Mouse (Mus musculus): ENCODE measurements around the gene Bnip1.

- no peak for TF ChIP-seq UBTF (IDR thresholded peaks at IDR 0.05; ENCODE audit: low read depth, low read length)
- TF ChIP-seq CTCF (conservative IDR thresholded peaks at IDR 0.05 in 1 of 2, IDR thresholded peaks at IDR 0.05 in 1 of 2; ENCODE audit: low read depth in 2 of 2, low read length in 2 of 2) = no peak
- TF ChIP-seq POLR2A (IDR thresholded peaks at IDR 0.05; ENCODE audit: low read depth, low read length) = no peak
- TF ChIP-seq ZMIZ1 (IDR thresholded peaks at IDR 0.05; ENCODE audit: low read depth, low read length) = no peak
- TF ChIP-seq EP300 (IDR thresholded peaks at IDR 0.05; ENCODE audit: low read length) = no peak
These were observed 13.6 kb upstream of the Bnip1 start for GRCm38 (mm10) chr17:26767100-26767753.

Data from CH12.LX (cell line).